Mouse (Mus musculus) Patski (cell line): ENCODE measurements around the gene Tom1l2. TPM values are rescaled to one million over a fixed set of nuclear protein-coding genes. Genes with fewer than 3 reads are reported as not detected.

ENCODE experiments used
- ATAC-seq: fragments of 100-300 bp; one replicate; pipeline ENCODE4 v1.8.0; 2021
- CTCF ChIA-PET: fragments of 350-600 bp; sonication (Branson Sonifier 250); formaldehyde crosslinking; loops from one replicate; lab custom pipeline; 2022; ENCODE audit warnings: inconsistent platforms; lab: Charles Lee
- POLR2A ChIA-PET: fragments of 350-600 bp; sonication (Branson Sonifier 250); formaldehyde crosslinking; loops from one replicate; lab custom pipeline; 2022; ENCODE audit warnings: antibody characterized with exemption, inconsistent platforms; lab: Charles Lee
- DNase-seq: peaks from one replicate; pipeline ENCODE4 v3.0.0-alpha.2; 2011; ENCODE audit warnings: low read depth, low spot score
- H3K27me3 ChIP-seq: fragments of 371-371 bp; one replicate; pipeline ENCODE4 v1.5.1; 2021
- CTCF ChIP-seq: fragments of 100-300 bp; IDR thresholded peaks from one replicate; pipeline ENCODE4 v1.5.1; 2021
- in situ Hi-C: fragments of 300-500 bp; cut with MboI; formaldehyde crosslinking; loops from 3 replicates; pipeline ENCODE4 v1.11.1; 2018; ENCODE audit warnings: low pct_unique_long_range_greater_than_20kb, mixed read lengths
- polyA plus RNA-seq: library from polyadenylated mRNA; unstranded; gene quantifications from one replicate; pipeline ENCODE4 v1.2.3, GENCODE M21; 2021

Gene Tom1l2
- polyA plus RNA-seq, 1 experiment from 2014 or later: 55.5 TPM

GRCm38 (mm10) chr11:60225874-60226273 is 126.8 kb downstream of the Tom1l2 start:
- DNase-seq (no peak), ATAC-seq (no peak)
- in situ Hi-C loops: no loop called here
- no peak for TF ChIP-seq CTCF
- ChIA-PET CTCF (no interaction called here), POLR2A (interaction anchor here (1.3 kb wide), 1 partner anchor 17 kb away, joined by 3 read pairs; no protein-coding TSS in a partner anchor)
- H3K27me3 ChIP-seq: no peaks in the 10 kb centered on the region

DNA sequence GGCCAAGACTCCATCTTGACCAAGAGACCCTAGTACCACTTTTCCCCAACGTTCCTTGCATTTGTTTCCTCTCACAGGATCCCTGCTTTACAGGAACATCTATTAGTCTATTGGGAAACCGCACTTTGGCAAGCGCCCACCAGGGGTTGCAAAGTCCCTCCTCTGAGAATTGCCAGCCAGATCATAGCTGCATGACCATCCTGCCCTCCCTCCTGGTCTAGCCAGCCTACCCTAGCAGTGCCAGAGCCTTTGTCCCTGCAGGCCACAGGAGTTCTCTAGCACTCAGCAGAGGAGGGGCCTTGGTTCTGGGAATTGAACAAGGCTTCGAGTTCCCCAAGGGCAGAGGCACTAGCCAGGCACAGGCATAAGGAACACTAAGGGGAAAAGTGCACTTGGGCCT is 128.0 kb downstream of the Tom1l2 start:
- ATAC-seq: no peak
- ChIA-PET CTCF (interaction anchor here (1.0 kb wide), 2 partner anchors 25 to 67 kb away, joined by 3 to 4 read pairs; no protein-coding TSS in a partner anchor), POLR2A (interaction anchor here (1.3 kb wide), 1 partner anchor 16 kb away, joined by 3 read pairs; no protein-coding TSS in a partner anchor)
- H3K27me3 ChIP-seq: no peaks in the 10 kb centered on the region
- DNase-seq: no peak
- no peak for TF ChIP-seq CTCF
- in situ Hi-C loops: no loop called here

DNA sequence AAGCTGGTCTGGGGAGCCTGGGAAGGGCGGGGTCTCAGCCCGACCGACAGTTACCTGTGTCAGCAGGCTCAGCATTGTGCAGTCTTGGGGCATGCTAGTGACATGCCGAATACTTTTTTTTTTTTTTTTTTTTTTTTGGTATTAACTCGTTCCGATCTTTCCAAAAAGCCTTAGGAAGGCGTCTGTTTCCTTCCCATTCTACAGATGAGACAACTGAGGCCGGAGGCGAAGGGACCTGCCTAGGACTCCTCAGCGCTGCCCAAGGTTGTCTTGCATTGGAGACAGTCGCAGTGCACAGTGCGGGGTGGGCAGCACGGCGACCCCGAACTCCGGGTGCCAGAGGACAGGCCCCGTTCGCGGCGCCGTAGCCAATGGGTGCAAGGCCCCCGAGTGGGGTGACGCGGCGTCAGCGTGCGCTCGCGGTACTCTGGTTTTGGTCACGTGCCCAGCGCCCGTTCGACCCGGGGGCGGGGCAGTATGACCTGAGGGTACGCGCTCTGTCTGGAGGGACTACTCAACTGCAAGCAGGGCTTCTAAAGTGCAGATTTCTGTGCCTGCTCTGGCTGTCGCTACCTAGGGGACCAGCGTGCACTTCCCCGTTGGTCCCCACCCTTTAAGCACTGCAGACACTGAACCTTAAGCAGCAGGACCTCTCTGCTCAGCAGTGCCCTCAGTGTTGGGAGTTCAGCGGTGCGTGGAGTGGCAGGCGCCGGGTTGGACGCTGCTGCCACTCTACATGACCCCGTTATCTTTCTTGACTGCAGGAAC is 130.1 kb downstream of the Tom1l2 start, which contains the start of gene Srebf1:
Gene Srebf1, minus strand, starts transcription at position 113 of the 768 bp plus-strand sequence.
- H3K27me3 ChIP-seq: no peaks in the 10 kb centered on the region
- in situ Hi-C loops: no loop called here
- no peak for TF ChIP-seq CTCF
- DNase-seq: no peak
- ChIA-PET POLR2A (no interaction called here), CTCF (interaction anchor here (0.8 to 4.2 kb wide), 2 partner anchors 22 to 34 kb away, joined by 3 to 14 read pairs; no protein-coding TSS in a partner anchor)
- ATAC-seq: no peak

- no peak for TF ChIP-seq CTCF
- H3K27me3 ChIP-seq: no peaks in the 10 kb centered on the region
- in situ Hi-C loops: no loop called here
- POLR2A ChIA-PET: interaction anchor here (0.6 kb wide), 1 partner anchor 116 kb away, joined by 3 read pairs; no protein-coding TSS in a partner anchor
- ATAC-seq: no peak
- CTCF ChIA-PET: interaction anchor here (4.2 kb wide), 1 partner anchor 22 kb away, joined by 14 read pairs; no protein-coding TSS in a partner anchor
- no peak for DNase-seq
Observed at GRCm38 (mm10) chr11:60222085-60222468, 130.6 kb downstream of the Tom1l2 start.

DNA sequence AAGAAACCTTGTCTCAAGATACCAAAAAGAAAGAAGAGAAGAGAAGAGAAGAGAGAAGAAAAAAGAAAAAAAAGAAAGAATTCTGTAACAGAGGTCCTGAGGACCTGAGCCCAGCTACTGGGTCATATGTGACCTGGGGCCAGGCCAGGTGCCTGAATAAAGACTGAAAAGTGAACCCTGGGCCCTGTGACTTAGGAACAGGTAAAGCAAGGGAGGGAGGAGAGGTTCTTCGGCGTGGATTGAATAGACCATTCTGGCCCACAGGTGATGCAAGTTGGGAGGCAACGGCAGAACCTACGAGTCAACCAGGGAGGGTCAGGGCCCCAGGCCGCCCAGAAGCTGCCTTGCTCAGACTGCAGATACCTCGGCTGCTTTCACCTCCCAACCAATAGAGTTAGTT is 131.3 kb downstream of the Tom1l2 start:
- DNase-seq (no peak), ATAC-seq (no peak)
- no peaks in the 10 kb centered on the region for H3K27me3 ChIP-seq
- no peak for TF ChIP-seq CTCF
- POLR2A ChIA-PET: no interaction called here
- CTCF ChIA-PET: interaction anchor here (1.5 to 4.2 kb wide), 2 partner anchors 19 to 21 kb away, joined by 3 to 14 read pairs; no protein-coding TSS in a partner anchor
- in situ Hi-C loops: no loop called here

GRCm38 (mm10) chr11:60220291-60220804 is 132.4 kb downstream of the Tom1l2 start:
- CTCF ChIA-PET: interaction anchor here (1.2 to 4.2 kb wide), 3 partner anchors 18 to 72 kb away, joined by 3 to 14 read pairs (median 3); no protein-coding TSS in a partner anchor
- ATAC-seq: peak; percentile 40
- no peak for TF ChIP-seq CTCF
- no peaks in the 10 kb centered on the region for H3K27me3 ChIP-seq
- POLR2A ChIA-PET: no interaction called here
- in situ Hi-C loops: no loop called here
- DNase-seq: peak; percentile 64

- CTCF ChIA-PET: interaction anchor here (1.2 to 4.2 kb wide), 2 partner anchors 19 to 73 kb away, joined by 3 to 14 read pairs; no protein-coding TSS in a partner anchor
- no peak for TF ChIP-seq CTCF
- POLR2A ChIA-PET: no interaction called here
- no peak for DNase-seq
- in situ Hi-C loops: no loop called here
- no peaks in the 10 kb centered on the region for H3K27me3 ChIP-seq
- ATAC-seq: no peak
Observed at GRCm38 (mm10) chr11:60219609-60220008, 133.1 kb downstream of the Tom1l2 start.

- DNase-seq: no peak
- H3K27me3 ChIP-seq: no peaks in the 10 kb centered on the region
- no peak for TF ChIP-seq CTCF
- ChIA-PET POLR2A (interaction anchor here (1.1 kb wide), 1 partner anchor 8 kb away, joined by 3 read pairs; no protein-coding TSS in a partner anchor), CTCF (interaction anchor here (1.1 to 4.0 kb wide), 3 partner anchors 11 to 22 kb away, joined by 3 to 15 read pairs (median 3); no protein-coding TSS in a partner anchor)
- no peak for ATAC-seq
- in situ Hi-C loops: no loop called here
Observed at GRCm38 (mm10) chr11:60217467-60217866, 135.2 kb downstream of the Tom1l2 start.

DNA sequence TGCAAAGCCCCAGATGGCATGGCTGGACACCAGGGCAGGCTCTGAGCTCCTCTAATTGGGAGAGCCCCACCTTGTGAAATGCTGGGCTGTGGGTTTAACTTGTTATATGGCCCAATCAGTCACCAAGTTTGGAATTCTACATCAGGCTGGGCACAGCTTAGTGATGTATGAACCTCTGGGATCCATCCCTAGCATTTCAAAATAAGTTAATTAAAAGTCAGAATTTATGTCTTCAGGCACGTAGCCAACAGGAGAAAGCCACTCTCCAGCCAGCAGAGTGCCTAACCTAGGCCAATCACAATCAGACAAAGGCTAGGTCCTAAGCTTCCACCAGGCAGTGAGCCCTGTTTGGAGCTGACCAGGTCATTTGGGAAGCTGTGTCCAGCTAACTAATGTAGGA is 136.0 kb downstream of the Tom1l2 start:
- POLR2A ChIA-PET: no interaction called here
- CTCF ChIA-PET: interaction anchor here (1.1 to 4.0 kb wide), 2 partner anchors 17 to 90 kb away, joined by 3 to 15 read pairs; no protein-coding TSS in a partner anchor

DNA sequence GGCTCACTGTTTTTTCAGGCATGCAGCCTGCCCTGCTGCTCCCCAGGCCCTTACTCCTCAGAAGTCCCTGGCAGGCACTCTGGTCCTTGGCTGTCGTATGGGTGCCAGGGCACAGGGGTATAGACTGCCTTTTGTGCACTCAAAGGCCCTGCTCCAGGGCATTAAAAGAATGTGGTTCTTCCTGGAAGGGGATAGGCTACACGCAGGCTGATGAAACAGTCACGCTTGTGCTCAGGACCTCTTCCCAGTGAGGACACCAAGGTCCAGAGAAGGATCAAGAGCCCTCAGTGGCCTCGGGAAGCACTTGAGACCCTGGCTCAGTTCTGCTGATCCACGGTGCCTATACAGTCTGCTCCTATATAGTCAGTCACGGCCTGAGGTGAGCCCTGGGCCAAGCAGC is 139.4 kb downstream of the Tom1l2 start:
- in situ Hi-C loops: no loop called here
- ATAC-seq (no peak), DNase-seq (no peak)
- ChIA-PET CTCF (no interaction called here), POLR2A (interaction anchor here (0.8 kb wide), 1 partner anchor 18 kb away, joined by 3 read pairs; no protein-coding TSS in a partner anchor)
- TF ChIP-seq CTCF: no peak
- no peaks in the 10 kb centered on the region for H3K27me3 ChIP-seq

More for the DNA sequence above, 136.0 kb downstream of the Tom1l2 start:
- in situ Hi-C loops: no loop called here
- no peaks in the 10 kb centered on the region for H3K27me3 ChIP-seq
- peak; percentile 75 for ATAC-seq
- TF ChIP-seq CTCF: no peak
- peak; percentile 84 for DNase-seq
